Mouse (Mus musculus): ENCODE data around the gene Hsp90ab1. TPM values are rescaled to one million over a fixed set of nuclear protein-coding genes. Genes with fewer than 3 reads are reported as not detected.

The Hsp90ab1 gene
- polyA plus RNA-seq, 1 experiment: 924 TPM

- Histone ChIP-seq H3K4me3 (replicated peaks; ENCODE audit: insufficient read depth, low read depth, low read length) (peak overlapping the region; percentile 76), H3K27ac (ENCODE audit: insufficient read depth, low read length) (peak overlapping the region; percentile 63), H3K27me3 (ENCODE audit: control insufficient read depth, insufficient read depth, low read length) (no peaks in the 10 kb centered on the region), H3K4me1 (ENCODE audit: control insufficient read depth, insufficient read depth, low read length) (peaks cover 47% of the 10 kb centered on the region)
- TF ChIP-seq POLR2A (IDR thresholded peaks at IDR 0.05; ENCODE audit: borderline replicate concordance, insufficient read depth, low read length) (peak; percentile 32; the same call in 1 of the 2 replicates), CTCF (IDR thresholded peaks at IDR 0.05; ENCODE audit: borderline replicate concordance, insufficient read depth, low read depth, low read length) (no peak)
- peak; percentile 76 to 79 for DNase-seq
- 4% methylated on average over 57 of the region's 58 CpGs for WGBS
These were observed 22.0 kb upstream of the Hsp90ab1 start for GRCm38 (mm10) chr17:45594881-45595735.

- H3K4me1 ChIP-seq (ENCODE audit: control insufficient read depth, insufficient read depth, low read length): peaks cover 55% of the 10 kb centered on the region
- 64% methylated on average over 8 of the region's 8 CpGs for WGBS
- no peak for TF ChIP-seq CTCF (IDR thresholded peaks at IDR 0.05; ENCODE audit: borderline replicate concordance, insufficient read depth, low read depth, low read length)
- no peak for TF ChIP-seq POLR2A (IDR thresholded peaks at IDR 0.05; ENCODE audit: borderline replicate concordance, insufficient read depth, low read length)
- H3K27me3 ChIP-seq (ENCODE audit: control insufficient read depth, insufficient read depth, low read length): no peaks in the 10 kb centered on the region
- H3K27ac ChIP-seq (ENCODE audit: insufficient read depth, low read length): no peak overlapping the region
- H3K4me3 ChIP-seq (replicated peaks; ENCODE audit: insufficient read depth, low read depth, low read length): no peak overlapping the region
- peak in 1 of 2 experiments; percentile 15 for DNase-seq
These were observed 21.1 kb upstream of the Hsp90ab1 start for GRCm38 (mm10) chr17:45594195-45594594.

GRCm38 (mm10) chr17:45593479-45593878 lies 20.4 kb upstream of the Hsp90ab1 start:
- Histone ChIP-seq H3K27me3 (ENCODE audit: control insufficient read depth, insufficient read depth, low read length) (no peaks in the 10 kb centered on the region), H3K4me1 (ENCODE audit: control insufficient read depth, insufficient read depth, low read length) (peaks cover 61% of the 10 kb centered on the region), H3K27ac (ENCODE audit: insufficient read depth, low read length) (no peak overlapping the region), H3K4me3 (replicated peaks; ENCODE audit: insufficient read depth, low read depth, low read length) (no peak overlapping the region)
- peak in 1 of 2 experiments; percentile 23 for DNase-seq
- TF ChIP-seq CTCF (IDR thresholded peaks at IDR 0.05; ENCODE audit: borderline replicate concordance, insufficient read depth, low read depth, low read length) (no peak), POLR2A (IDR thresholded peaks at IDR 0.05; ENCODE audit: borderline replicate concordance, insufficient read depth, low read length) (no peak)
- WGBS: 43% methylated on average over 8 of the region's 8 CpGs

GRCm38 (mm10) chr17:45592606-45593431 lies 19.7 kb upstream of the Hsp90ab1 start:
- no peaks in the 10 kb centered on the region for H3K27me3 ChIP-seq (ENCODE audit: control insufficient read depth, insufficient read depth, low read length)
- H3K27ac ChIP-seq (ENCODE audit: insufficient read depth, low read length): peak overlapping the region; percentile 88
- DNase-seq: peak in 1 of 2 experiments; percentile 62
- 30% methylated on average over 8 of the region's 8 CpGs for WGBS
- H3K4me1 ChIP-seq (ENCODE audit: control insufficient read depth, insufficient read depth, low read length): peaks cover 62% of the 10 kb centered on the region
- TF ChIP-seq CTCF (IDR thresholded peaks at IDR 0.05; ENCODE audit: borderline replicate concordance, insufficient read depth, low read depth, low read length) (no peak), POLR2A (IDR thresholded peaks at IDR 0.05; ENCODE audit: borderline replicate concordance, insufficient read depth, low read length) (no peak)
- peak overlapping the region; percentile 19 for H3K4me3 ChIP-seq (replicated peaks; ENCODE audit: insufficient read depth, low read depth, low read length)

- peaks cover 58% of the 10 kb centered on the region for H3K4me1 ChIP-seq (ENCODE audit: control insufficient read depth, insufficient read depth, low read length)
- TF ChIP-seq POLR2A (IDR thresholded peaks at IDR 0.05; ENCODE audit: borderline replicate concordance, insufficient read depth, low read length) (no peak), CTCF (IDR thresholded peaks at IDR 0.05; ENCODE audit: borderline replicate concordance, insufficient read depth, low read depth, low read length) (no peak)
- H3K27me3 ChIP-seq (ENCODE audit: control insufficient read depth, insufficient read depth, low read length): no peaks in the 10 kb centered on the region
- 26% methylated on average over 16 of the region's 16 CpGs for WGBS
- peak overlapping the region; percentile 88 for H3K27ac ChIP-seq (ENCODE audit: insufficient read depth, low read length)
- peak overlapping the region; percentile 19 for H3K4me3 ChIP-seq (replicated peaks; ENCODE audit: insufficient read depth, low read depth, low read length)
- peak; percentile 51 to 59 for DNase-seq
These were observed 18.9 kb upstream of the Hsp90ab1 start for GRCm38 (mm10) chr17:45591701-45592605.

GRCm38 (mm10) chr17:45590410-45590809 lies 17.3 kb upstream of the Hsp90ab1 start:
- WGBS: 87% methylated on average over 6 of the region's 6 CpGs
- H3K4me1 ChIP-seq (ENCODE audit: control insufficient read depth, insufficient read depth, low read length): peaks cover 52% of the 10 kb centered on the region
- TF ChIP-seq POLR2A (IDR thresholded peaks at IDR 0.05; ENCODE audit: borderline replicate concordance, insufficient read depth, low read length) (no peak), CTCF (IDR thresholded peaks at IDR 0.05; ENCODE audit: borderline replicate concordance, insufficient read depth, low read depth, low read length) (no peak)
- no peak overlapping the region for H3K27ac ChIP-seq (ENCODE audit: insufficient read depth, low read length)
- no peak overlapping the region for H3K4me3 ChIP-seq (replicated peaks; ENCODE audit: insufficient read depth, low read depth, low read length)
- no peaks in the 10 kb centered on the region for H3K27me3 ChIP-seq (ENCODE audit: control insufficient read depth, insufficient read depth, low read length)
- peak in 1 of 2 experiments; percentile 8 for DNase-seq

GRCm38 (mm10) chr17:45589844-45590243 lies 16.8 kb upstream of the Hsp90ab1 start:
- TF ChIP-seq POLR2A (IDR thresholded peaks at IDR 0.05; ENCODE audit: borderline replicate concordance, insufficient read depth, low read length) (no peak), CTCF (IDR thresholded peaks at IDR 0.05; ENCODE audit: borderline replicate concordance, insufficient read depth, low read depth, low read length) (no peak)
- H3K4me3 ChIP-seq (replicated peaks; ENCODE audit: insufficient read depth, low read depth, low read length): no peak overlapping the region
- 63% methylated on average over 8 of the region's 8 CpGs for WGBS
- H3K27me3 ChIP-seq (ENCODE audit: control insufficient read depth, insufficient read depth, low read length): no peaks in the 10 kb centered on the region
- DNase-seq: peak; percentile 10 to 13
- H3K4me1 ChIP-seq (ENCODE audit: control insufficient read depth, insufficient read depth, low read length): peaks cover 54% of the 10 kb centered on the region
- peak overlapping the region; percentile 29; the same call in 1 of the 2 replicates for H3K27ac ChIP-seq (ENCODE audit: insufficient read depth, low read length)

Measured in cerebellum, adult 2 months (tissue).